Mouse (Mus musculus): ENCODE results near the gene Ly6g6d. TPM values are rescaled to one million over a fixed set of nuclear protein-coding genes. Genes with fewer than 3 reads are reported as not detected.
"Not testable (repeated sequence)": the region's sequence is repeated elsewhere in the genome, so short reads cannot be mapped to it uniquely, and the experiment has no call there.

The Ly6g6d gene
- total RNA-seq, 4 experiments from 2014 or later: 1.4 to 2.9 (median 2.2) TPM

DNA sequence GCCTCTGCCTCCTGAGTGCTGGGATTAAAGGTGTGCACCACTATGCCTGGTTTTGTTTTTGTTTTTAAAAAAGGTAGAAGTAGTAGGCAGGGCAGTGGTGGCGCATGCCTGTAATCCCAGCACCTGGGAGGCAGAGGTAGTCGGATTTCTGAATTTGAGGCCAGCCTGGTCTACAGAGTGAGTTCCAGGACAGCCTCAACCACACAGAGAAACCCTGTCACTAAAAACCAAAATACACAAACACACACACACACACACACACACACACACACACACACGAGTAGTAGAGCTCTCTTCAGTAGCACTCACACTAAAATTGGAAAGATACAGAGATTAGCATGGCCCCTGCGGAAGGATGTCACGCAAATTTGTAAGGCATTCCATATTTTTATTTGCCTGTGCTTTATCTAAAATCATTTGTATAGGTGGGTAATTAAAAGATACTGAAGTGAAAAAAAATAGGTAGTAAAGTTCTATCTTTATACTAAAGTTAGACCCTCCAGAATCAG is 28.9 kb downstream of the Ly6g6d start:
- DNase-seq (ENCODE audit: low spot score in 2 of 2): no peak

- no peak for DNase-seq (ENCODE audit: low spot score in 2 of 2)
These were observed 29.5 kb downstream of the Ly6g6d start for GRCm38 (mm10) chr17:35048149-35048931.

DNA sequence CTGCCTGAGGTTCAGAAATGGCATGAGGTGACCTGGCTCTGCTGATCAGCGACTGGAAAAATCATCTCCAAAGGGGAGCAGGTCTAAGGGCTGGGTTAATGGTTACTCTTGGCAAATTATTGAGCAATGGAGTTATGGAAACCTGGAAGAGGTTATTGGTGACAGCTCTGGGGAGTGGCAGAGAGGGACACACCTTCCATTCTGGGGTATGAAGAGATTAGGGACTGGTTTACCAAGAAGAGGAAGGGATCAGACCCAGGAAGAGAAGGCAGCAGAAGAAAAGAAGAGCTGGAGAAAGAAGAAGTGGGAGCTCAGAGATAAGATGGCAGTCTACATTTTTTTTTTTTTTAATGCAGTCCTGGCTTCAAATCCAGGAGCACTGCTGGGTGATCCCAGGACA is 30.2 kb downstream of the Ly6g6d start:
- DNase-seq (ENCODE audit: low spot score in 2 of 2): no peak

DNA sequence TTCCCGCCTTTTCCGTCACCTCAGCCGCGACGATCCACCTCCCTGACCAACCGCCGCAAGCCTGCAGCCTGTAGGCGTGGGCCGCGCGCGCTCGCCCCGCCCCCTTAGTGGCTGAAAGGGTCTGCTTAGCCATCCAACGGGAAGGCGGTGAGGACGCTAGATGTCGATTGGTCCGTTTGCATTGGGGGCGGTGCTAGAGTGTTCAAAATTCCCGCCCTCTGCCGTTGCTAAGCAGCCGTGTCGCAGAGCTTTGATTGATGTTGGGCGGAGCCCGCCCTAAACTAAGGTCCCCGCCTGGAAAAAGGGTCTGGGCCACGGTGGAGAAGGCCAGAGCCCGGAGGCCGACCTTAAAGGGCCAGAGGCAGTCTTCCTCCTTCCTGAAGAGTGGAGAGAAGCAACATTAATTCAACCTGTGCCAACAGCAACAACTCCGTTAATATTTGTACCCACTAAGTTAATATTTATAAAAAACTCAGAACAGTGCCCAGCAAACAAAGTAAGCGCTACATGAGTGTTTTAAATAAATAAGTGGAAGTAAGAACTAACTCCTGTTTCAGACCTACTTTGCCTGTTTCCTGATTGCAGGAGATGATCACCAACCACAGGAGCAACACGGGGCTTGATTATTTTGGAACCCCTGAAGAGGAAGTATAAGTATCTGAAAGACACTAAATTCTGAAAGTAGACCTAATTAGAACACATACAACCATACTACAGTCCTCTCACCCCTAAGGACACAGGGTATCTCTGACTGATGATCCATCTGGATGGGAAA is 31.0 kb downstream of the Ly6g6d start, which contains the start of gene Msh5:
TSS of gene Msh5 (minus strand) at position 65 of the 775 bp plus-strand sequence.
- peak; percentile 90 to 94 for DNase-seq (ENCODE audit: low spot score in 2 of 2)

GRCm38 (mm10) chr17:35045807-35046680 is 31.8 kb downstream of the Ly6g6d start:
- DNase-seq (ENCODE audit: low spot score in 2 of 2): no peak

GRCm38 (mm10) chr17:35044904-35045806 is 32.7 kb downstream of the Ly6g6d start:
- no peak for DNase-seq (ENCODE audit: low spot score in 2 of 2)

DNA sequence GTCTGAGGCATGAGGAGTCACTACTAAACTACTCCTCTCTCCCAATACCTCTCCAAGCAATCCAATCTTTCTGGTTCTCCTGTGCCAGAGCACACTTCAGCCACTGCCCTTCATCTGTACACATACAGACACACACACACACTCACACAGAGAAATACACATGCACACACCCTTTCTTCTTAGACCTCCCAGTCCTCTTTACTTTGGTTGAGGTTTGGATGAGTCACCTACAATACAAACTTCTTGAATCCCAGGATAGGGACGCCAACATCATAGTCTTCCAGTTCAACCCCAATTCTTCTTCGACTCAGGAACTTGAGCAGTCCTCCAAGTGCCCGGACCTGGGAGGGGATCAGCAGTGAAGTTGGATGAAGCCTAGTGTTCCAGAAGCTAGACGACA is 34.1 kb downstream of the Ly6g6d start:
- no peak for DNase-seq (ENCODE audit: low spot score in 2 of 2)

- DNase-seq (ENCODE audit: low spot score in 2 of 2): peak; percentile 53 to 62
These were observed 38.6 kb downstream of the Ly6g6d start for GRCm38 (mm10) chr17:35039121-35039873.

- no peak for DNase-seq (ENCODE audit: low spot score in 2 of 2)
These were observed 43.0 kb downstream of the Ly6g6d start for GRCm38 (mm10) chr17:35034896-35035295.

GRCm38 (mm10) chr17:35033703-35034102 is 44.2 kb downstream of the Ly6g6d start:
- not testable (repeated sequence) for DNase-seq (ENCODE audit: low spot score in 2 of 2)

DNA sequence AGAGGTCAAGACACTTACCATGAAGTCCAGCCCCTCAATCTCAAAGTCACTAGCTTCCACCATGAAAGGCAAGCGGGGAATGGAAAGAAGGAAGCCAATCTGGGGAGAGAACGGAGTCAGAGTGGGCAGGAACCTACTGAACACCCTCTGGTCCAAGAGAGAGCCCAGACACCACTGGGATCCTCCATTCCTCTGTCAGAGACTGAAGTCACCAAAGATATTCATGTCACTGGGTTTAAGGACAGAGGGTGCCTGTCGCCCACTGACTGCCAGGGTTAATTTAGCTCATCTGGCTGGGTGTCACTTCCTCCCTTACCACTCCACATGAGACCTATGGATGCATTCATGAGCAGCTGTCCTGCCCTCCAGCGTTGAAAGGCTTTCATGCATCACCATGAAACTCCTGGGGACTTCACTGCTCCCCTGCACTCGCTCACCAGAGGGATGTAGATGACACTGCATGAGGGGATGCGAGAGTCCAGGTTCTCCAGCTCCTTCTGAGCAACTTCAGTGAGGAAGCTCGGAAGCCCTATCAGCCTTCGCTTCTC is 45.5 kb downstream of the Ly6g6d start:
- DNase-seq (ENCODE audit: low spot score in 2 of 2): no peak

GRCm38 (mm10) chr17:35031880-35032279 is 46.0 kb downstream of the Ly6g6d start:
- no peak for DNase-seq (ENCODE audit: low spot score in 2 of 2)

DNA sequence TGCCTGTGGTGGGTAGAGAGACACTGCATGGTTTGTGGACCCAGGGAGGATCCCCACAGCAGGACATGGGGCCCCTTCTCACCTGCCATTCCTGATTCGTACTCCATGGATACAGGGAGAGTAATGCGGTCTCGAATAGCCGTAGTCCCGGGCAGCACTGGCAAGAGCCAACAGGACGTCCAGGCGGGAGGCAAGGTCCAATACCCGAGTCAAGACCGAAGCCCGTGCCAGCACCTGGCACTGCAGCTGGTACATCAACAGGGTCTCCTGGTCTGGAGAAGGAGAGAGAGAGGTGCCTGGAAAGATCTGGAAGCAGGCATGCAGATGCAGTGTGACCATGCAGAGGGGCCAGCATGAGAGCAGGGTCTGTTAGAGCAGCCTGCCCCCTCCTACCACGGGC is 46.6 kb downstream of the Ly6g6d start:
- DNase-seq (ENCODE audit: low spot score in 2 of 2): no peak

GRCm38 (mm10) chr17:35029691-35030532 is 48.0 kb downstream of the Ly6g6d start:
- no peak for DNase-seq (ENCODE audit: low spot score in 2 of 2)

DNA sequence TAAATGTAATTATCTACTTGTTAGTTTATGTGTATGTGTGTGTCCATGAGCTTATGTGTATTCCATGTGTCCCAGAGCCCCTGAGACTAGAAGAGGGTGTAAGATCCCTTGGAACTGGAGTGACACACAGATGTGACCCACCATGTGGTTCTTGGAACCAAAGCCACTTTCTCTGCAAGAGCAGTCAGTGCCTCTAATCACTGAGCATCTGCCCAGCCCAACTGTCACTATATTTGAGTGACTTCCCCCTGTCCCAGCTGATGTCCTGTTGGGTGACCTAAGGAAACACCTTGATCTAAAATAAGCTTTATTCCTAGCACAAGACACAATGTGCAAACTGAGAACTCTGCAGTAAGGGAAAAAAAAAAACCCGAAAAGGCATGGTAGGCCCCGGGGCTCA is 49.5 kb downstream of the Ly6g6d start:
- DNase-seq (ENCODE audit: low spot score in 2 of 2): no peak

- DNase-seq (ENCODE audit: low spot score in 2 of 2): peak in 1 of 2 experiments; percentile 38
These were observed 50.4 kb downstream of the Ly6g6d start, which contains the start of gene Sapcd1 for GRCm38 (mm10) chr17:35027277-35028068. Gene Sapcd1 (minus strand): TSS chr17:35028016.

DNA sequence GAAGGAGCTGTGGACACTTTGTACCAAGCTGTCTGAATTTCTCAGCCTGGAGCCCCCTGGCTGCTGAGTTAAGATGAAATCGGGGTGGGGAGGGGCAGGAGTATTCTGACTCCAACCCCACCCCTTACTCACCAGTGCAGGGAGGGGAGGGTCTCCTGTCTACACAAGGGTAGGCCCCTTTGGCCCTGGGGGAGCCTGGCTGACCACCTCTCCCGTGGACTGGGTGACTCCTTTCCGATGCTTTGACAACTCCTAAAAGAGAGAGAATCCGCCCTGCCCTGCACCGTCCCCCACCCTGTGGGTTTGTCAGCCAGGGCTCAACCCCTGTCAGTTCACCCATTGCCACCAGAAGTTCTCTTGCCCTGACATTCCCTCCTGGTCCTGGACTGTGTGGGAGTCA is 51.7 kb downstream of the Ly6g6d start:
- DNase-seq (ENCODE audit: low spot score in 2 of 2): no peak

Data from layer of hippocampus, adult 8-10 months (tissue).